Mouse (Mus musculus) C3H10T1/2 (cell line): ENCODE data around the gene Stmn3. TPM values are rescaled to one million over a fixed set of nuclear protein-coding genes. Genes with fewer than 3 reads are reported as not detected.

Experiments used
- polyA plus RNA-seq, 2 experiments: library from polyadenylated mRNA; unstranded; fragments of >200 nt; fragmentation: generic; extraction: Trizol; gene quantifications; one replicate each; pipeline ENCODE4 v1.2.1; 2012; ENCODE audit warnings: missing spikeins in 2 of 2

The Stmn3 gene
- polyA plus RNA-seq, result under 1 TPM in 1 of 2 experiments, not detected in 1; 0.14 TPM

DNA sequence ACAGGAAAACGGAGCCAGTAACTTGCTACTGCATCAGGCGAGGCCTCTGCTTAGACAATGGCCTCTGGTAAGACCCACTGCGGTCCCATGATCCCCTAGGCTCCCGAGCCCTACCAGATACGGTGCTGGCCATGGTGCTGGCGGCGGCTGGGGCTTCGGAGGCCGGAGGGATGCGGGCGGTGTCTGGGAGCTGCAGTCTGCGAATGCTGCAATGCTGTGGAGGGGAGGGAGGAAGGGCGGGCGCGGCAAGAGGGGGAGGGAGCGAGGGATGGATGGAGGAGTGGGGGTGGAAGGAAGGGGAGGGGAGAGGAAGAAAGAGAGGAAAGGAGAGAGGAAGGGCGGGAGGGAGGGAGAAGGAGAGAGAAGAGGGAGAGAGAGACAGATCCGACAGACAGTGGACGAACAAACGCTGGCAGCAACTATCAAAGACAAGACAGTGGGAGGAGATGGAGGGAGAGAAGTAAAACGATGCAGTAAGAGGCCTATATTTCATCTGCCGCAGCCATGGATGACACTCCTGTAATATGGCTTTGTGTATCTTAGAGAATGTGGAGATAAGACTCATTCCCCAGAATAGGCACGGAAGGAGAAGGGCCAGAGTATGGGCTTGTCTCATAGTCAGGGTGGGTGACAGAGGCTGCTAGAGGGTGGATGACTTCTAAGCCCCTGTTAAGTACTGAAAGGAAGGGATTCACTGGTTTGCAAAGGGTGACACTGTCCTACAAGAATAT, at the start of gene Stmn3:
Stmn3 (minus strand) TSS at position 421 of the 731 bp plus-strand sequence.

DNA sequence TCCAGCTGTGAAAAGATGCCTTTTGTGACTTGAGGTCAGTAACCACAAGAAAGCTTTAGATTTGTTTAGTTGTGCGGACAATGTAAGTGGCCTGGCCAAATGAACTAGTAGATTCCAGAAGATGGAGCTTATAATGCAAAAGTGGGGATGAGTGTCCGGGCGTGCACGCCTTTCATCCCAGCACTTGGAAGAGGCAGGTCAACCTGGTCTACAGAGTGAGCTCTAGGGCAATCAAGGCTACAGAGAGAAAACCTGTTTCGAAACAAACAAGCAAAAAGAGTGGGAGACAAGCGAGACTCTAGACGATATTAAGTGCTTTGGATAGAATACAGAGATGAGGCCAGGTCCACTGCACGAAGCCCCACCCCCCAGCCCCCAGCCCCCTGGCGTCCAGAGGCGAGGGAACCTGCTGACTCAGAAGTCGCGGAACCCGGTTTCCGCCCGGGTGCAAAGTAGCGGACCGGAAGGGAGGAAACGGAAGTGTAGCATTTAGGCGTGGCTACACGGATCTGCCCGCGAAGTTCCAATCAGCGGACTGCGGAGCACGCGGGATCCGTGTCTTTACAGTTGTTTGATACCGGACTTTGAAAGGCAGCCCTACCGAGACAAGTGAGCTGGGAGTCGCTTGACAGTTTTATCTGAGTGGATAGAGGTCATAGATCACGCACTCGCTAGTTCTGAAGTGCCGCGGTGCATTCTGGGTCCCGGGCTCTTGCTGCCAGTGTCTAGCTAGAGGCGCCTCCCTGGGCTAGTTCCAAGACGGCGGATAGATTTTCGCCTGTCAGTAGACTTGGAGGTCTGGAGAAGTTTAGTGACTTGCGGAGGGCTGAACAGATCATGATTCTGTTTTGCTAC, 5.2 kb upstream of the Stmn3 start, which contains the start of gene Rtel1:
Rtel1 (plus strand) TSS at position 492 of the 855 bp plus-strand sequence.

DNA sequence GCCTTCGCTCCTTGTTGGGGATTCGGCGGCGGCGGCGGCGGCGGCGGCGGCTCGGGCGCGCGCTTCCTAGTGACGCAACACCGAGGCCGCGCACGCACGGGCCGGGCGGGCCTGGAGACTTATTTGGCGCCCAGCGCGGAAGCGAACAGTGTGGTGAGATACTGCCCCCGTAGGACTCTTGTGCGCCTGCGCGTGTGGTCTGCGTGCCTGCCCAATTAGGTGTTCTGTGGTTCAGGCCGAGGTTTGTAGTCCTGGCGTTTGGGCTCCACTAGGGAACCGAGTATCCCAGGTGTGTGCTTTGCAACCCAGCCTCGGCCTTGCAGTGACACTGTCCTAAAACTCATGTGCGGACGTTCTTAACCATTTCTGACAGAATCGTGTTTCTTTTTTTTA, 26.3 kb downstream of the Stmn3 start, which contains the start of gene Gmeb2:
Gmeb2 (minus strand) TSS at position 78 of the 393 bp plus-strand sequence.

Other genes with a start within 250 kb of the Stmn3 start
- gene Kcnq2, start 179.2 kb downstream of the Stmn3 start, polyA plus RNA-seq, result not detected
- gene Eef1a2, start 157.5 kb downstream of the Stmn3 start, polyA plus RNA-seq, result not detected
- 10 to 100 TPM; 54.2 to 64.2 TPM for gene Ppdpf, start 127.3 kb downstream of the Stmn3 start, polyA plus RNA-seq
- gene Ptk6, start 111.7 kb downstream of the Stmn3 start, polyA plus RNA-seq, result not detected
- under 1 TPM in 1 of 2 experiments, not detected in 1; 0.04 TPM for gene Srms, start 101.3 kb downstream of the Stmn3 start, polyA plus RNA-seq
- not detected for gene Fndc11, start 94.5 kb downstream of the Stmn3 start, polyA plus RNA-seq
- gene Helz2, start 72.5 kb downstream of the Stmn3 start, polyA plus RNA-seq, result 1 to 10 TPM in 1 of 2 experiments, under 1 TPM in 1; 0.28 to 2.3 TPM
- gene Gmeb2, start 26.5 kb downstream of the Stmn3 start, polyA plus RNA-seq, result 1 to 10 TPM; 3.1 to 9.1 TPM
- 10 to 100 TPM; 29.8 to 40.9 TPM for gene Rtel1, start 5.2 kb upstream of the Stmn3 start, polyA plus RNA-seq
- gene Zgpat, start 50.4 kb upstream of the Stmn3 start, polyA plus RNA-seq, result 10 to 100 TPM in 1 of 2 experiments, 1 to 10 TPM in 1; 8.6 to 19.6 TPM
- 10 to 100 TPM; 34.3 to 40.3 TPM for gene Arfrp1, start 50.9 kb upstream of the Stmn3 start, polyA plus RNA-seq
- gene Lime1, start 65.6 kb upstream of the Stmn3 start, polyA plus RNA-seq, result 10 to 100 TPM in 1 of 2 experiments, 1 to 10 TPM in 1; 2.1 to 19.5 TPM
- 1 to 10 TPM in 1 of 2 experiments, under 1 TPM in 1; 0.48 to 1.7 TPM for gene Zbtb46, start 144.9 kb upstream of the Stmn3 start, polyA plus RNA-seq
- gene Abhd16b, start 178.7 kb upstream of the Stmn3 start, polyA plus RNA-seq, result under 1 TPM in 1 of 2 experiments, not detected in 1; 0.15 TPM
- 10 to 100 TPM; 61.2 to 89.0 TPM for gene Tpd52l2, start 182.6 kb upstream of the Stmn3 start, polyA plus RNA-seq
- 10 to 100 TPM; 11.6 to 26.9 TPM for gene Dnajc5, start 206.0 kb upstream of the Stmn3 start, polyA plus RNA-seq